Mouse (Mus musculus) liver, postnatal 0 days (tissue): Measurements from ENCODE around the gene Cast.

Experiments used
- CTCF ChIP-seq: sonication (generic); IDR thresholded peaks from 2 replicates; pipeline ENCODE4 v1.5.1; 2016; ENCODE audit warnings: antibody characterized with exemption, low read depth
- EP300 ChIP-seq: IDR thresholded peaks from 2 replicates; pipeline ENCODE4 v1.6.1; 2016; ENCODE audit warnings: antibody characterized with exemption, low read depth, mild to moderate bottlenecking

DNA sequence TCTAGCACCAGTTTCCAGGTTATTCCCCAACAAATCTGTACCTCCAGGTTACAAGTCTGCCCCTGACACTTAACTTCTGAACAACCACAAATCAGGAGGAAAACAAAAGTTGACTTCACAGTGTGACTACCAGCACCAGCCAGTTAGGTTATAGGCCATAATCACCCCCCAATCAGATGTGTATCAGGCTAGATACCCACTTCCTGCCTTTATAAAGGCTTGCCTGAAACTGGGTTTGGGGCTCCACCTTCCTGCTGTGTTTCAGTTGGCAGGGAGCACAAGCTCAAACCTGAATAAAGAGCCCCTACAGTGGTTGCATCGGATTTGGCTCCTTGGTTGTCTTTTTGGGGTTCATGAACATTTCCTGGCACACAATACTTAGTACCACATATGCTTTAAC lies 37.3 kb upstream of the Cast start:
- TF ChIP-seq CTCF (no peak), EP300 (no peak)
